Mouse (Mus musculus) thymus, postnatal 10 days (tissue): ENCODE data around the gene Ldlrad1.

Source experiments
- DNase-seq, 2 experiments: peaks; one replicate each; pipeline ENCODE4 v3.0.0; 2021; ENCODE audit warnings: low spot score in 2 of 2

Gene Ldlrad1

DNA sequence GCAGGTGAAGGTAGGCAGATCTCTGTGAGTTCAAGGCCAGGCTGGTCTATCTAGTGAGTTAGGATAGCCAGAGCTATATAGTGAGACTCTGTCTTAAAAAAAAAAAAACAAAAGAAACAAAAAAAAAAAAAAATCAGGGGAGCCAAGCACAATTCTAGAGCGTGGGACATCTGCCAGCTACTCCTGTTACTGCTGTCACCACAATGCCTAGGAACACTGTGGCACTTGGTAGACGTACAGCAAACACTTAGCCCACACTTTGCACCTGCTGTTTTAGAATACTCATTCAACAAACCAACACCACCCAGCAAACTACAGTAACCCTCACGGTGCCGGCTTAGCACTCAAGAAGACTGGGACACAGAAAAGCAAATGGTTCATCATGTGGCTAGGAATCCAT is 2.5 kb downstream of the Ldlrad1 start:
- no peak for DNase-seq

DNA sequence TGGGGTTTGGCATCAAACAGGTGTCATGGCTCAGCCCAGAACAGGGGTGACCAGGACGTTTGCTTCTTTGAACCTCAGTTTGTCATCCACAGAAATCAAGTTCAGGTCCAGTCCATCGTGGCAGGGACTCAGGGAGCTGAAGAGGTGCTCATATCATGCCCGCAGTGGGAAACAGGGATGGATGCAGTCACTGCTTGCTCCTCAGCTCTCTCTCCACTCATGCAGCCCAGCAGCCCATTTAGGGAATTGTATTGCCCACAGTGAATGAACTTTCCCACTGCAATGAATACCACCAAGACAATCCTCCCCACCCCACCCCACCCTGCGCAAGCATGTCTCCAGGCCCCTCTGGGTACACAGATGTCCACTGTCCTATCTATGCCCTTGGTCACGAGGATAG is 3.0 kb downstream of the Ldlrad1 start:
- DNase-seq: no peak

DNA sequence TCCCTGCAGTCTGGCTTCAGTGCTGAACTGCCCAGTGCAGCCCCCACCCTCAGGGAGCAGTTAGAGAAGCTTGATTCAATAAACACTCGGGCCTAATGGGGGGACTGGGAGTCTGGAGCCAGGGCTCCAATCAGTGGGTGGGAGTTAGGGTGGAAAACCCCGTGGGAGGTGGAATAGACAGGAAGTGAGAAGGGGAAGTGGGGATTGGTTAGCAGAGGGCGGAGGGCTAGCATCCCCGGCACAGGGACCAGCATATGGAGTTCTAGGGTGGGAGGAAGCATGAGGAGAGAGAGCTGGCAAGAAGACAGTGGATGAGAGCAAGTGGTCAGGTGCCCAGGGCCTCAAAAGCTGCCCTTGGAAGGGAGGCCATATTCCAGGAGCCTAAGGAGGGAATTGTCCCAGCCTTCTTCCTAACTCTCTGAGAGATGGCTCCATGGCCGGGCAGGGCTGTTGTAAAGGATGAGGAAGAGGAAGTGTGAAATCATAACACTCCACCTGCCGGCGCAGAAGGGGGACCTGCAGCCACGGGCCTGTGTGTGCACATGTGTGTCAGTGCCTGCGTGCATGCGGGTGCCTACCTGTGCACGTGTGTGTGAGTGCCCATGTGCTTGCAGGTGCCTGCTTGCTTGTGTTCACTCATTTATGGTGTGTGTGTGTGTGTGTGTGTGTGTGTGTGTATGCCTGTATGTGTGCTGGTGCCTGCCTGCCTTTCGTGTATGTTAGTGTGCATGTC is 4.5 kb downstream of the Ldlrad1 start:
- DNase-seq: no peak

DNA sequence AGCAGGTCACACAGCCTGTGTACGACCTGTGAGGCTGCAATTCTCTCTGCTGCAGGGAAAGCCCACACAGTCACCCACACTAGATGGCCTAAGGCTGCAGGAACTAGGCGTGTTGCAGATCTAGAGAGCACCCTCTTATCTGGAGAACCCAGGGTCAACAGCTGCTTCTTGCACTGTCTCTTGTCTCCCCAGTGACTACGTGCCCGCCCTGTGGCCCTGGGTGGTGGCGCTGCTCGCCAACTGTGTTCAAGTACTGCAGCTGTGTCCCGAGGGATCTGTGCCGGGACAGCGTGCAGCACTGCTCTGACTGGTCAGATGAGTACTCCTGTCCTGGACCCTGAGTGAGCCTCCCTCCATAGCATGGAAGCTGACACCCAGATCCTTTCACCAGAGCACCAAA is 8.6 kb downstream of the Ldlrad1 start:
- DNase-seq: no peak

DNA sequence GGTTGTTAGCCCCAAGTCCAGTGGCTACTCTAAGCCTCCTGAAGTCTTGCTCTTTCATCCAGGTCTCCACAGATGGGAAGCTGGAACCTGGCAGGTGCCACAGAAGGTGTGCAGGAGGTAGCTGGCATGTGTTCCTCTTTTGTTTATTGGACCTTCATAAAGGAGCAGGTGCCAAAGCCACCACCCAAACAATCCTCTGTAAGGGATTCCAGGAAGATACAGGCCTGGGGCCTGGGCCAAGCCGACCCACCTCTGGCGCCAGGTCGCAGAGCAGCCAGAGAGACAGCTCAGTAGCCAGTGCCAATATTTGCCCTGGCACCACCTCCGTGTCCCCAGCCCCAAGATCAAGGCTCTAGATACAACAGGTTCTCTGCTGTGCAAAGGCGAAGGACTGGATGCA is 12.5 kb downstream of the Ldlrad1 start:
- no peak for DNase-seq

DNA sequence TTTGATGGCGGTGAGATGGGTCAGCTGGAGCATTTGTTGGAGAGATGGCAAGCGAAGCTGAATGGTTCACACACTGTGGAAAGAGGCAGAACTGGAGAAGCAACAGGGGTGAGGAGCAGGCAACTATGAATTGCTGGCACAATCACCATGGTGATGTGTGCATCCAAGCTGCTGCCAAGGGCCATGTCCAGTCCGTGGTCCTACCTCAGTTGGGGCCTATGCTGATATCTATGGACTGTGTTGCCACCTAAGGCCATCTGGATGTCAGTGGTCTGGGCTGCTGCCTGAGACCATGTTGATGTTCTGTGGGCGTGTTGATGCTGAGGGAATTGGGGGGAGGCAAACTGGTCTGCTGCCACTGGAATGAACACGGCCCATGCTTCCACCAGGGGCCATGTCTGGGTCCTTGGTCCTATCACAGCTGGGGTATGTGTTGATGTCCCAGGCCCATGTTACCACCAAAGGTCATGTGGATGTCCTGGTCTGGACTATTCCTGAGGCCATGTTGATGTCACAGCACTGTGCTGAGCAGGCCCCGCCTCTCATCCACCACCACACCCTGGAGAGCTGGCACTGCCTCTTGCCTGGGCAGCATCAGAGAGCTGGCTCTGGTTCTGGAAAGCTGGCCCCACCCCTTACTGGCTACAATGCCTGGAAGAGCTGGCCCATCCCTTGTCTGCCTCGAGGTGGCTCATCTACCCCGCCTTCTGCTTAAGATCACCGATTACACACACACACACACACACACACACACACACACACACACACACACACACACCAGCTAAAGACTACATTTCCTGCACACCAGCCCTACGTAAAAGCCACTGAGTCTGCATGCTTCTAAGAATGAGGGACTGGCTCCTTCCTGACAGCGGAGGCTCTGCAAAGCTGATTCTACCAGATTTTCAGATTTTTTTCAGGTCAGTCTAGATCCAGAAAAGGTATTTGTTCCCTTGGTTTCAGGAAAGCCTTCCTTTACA is 14.5 kb downstream of the Ldlrad1 start:
- DNase-seq: no peak

DNA sequence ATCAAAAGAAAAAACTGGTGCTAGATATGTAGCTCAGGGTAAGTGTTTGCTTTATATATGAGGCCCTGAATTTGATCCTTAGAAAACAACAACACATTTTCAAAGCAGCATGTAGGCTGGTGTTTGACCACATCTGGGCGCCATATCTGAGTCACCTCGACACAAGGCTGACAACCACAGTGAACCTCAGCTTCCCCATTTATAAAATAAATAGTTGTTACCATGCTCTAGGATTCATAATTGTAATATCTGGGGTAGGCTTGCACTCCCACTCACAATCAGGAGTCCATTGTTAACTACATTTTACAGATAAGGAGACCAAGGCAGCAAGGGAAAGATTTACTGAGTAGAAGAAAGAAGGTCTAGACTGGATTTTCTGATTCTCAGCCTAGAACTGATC is 17.3 kb downstream of the Ldlrad1 start:
- no peak for DNase-seq

DNA sequence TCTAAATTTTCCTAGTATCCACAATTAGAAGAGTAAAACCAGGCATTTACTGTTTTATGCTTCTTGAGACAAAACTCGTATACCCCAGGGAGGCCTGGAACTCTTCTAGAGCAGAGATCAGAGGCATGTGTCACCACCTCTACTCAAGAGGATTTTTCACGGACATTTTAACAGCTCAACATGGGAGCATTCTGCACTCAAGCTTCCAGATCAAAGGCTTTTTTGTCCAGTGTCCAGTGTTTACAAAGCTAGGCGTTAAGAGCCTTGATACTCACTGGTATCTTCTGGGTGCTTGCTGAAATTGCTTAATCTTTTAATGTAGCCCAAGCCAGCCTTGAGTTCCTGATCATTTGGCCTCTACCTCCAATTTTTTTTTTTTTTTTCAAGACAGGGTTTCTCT is 23.2 kb downstream of the Ldlrad1 start:
- DNase-seq: no peak

DNA sequence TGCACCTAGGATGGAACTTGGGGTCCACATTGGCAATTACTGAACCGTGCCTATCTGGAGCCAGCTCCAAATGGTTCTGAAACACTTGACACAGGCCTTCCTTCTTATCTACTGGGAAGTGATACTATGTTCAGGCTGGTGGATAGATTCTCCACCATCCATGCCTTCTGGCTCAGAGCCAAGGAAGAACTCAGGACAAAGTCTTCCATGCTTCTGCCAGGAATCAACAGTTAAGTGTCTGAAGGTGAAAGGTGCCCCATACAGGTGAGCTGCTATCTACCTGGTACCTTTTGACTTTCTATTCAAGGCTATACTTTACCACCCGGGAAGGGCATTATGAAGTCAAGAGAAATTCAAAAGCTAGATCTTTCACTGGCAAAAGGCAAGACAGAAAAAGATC is 29.3 kb downstream of the Ldlrad1 start:
- DNase-seq: no peak

DNA sequence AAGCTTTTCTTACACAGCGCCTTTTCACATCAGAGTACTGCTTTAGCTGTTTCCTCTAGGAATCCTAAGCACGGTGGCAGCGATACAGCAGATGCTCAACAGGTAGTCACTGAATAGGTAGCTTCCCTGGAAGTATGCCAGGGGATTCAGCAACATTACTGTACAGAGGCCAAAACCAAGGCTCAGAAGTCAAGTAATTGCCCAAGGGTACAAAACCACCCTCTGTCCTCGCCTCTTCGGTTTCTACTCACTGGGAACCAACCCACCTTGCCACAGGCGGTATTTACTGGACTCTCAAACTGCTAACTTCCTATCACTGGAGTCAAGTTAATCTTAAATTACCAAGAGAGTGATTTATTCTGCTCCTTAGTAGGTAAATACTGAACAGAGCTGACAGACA is 31.2 kb downstream of the Ldlrad1 start:
- no peak for DNase-seq

DNA sequence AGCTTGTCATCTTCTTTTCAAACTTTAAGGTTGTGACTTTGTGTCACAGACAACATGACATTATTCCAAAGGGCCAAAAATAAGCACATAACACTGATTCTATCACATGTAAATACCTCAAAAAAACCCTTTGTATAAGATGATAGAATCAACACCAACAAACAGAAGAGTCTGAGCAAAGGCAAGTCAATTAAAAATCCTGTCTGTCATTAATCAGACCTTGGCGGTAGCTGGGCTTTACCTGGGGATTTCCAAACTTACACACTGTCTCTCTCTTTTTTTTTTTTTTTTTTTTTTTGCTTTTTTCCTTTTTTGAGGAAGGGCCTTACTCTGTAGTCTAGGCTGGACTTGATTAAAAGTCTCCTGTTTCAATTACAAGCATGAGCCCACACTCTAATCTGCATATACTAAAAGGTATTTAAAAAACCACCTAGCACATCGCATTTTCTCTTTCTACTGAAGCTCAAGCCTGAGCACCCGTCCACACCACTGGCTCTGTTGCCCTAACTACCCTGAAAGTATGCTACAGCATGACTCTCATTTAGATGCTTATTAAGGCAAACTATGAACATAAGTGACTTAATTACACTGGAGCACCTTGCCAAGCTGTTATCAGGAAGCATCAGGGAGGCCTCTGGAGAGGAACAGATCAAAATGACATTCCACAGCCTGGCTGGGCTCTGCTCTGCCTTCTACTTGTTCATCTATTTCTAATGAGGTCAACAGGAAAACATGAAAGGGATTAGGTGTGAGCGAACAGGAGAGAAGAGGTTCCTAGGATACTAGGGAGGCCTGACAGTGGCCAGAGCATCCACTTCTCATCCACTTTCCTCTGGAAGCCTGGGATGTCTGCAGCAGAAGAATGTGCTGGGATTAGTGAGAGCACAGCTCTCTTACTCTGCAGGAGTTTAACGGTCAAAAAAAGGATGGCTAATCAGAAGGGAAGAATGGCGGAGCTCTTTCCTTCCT is 34.7 kb downstream of the Ldlrad1 start:
- DNase-seq: no peak

DNA sequence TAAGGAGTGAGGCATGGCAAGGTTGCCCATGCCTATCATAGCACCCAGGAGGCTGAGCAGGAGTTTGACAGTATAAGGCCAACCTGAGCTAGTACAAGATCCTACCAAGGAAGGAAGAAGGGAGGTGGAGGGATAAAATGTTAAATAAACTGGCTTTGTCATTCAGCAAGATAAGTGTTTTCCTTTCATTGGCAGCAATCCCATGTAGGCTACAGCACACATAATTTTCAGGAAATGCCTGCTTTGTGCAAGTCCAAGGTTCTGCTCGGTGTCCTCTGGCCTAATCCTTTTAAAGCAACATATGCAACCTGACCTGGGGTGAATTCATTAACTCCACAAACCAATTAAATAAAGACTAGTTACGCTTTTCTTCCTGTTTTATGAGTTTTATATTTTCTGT is 36.4 kb downstream of the Ldlrad1 start:
- no peak for DNase-seq

DNA sequence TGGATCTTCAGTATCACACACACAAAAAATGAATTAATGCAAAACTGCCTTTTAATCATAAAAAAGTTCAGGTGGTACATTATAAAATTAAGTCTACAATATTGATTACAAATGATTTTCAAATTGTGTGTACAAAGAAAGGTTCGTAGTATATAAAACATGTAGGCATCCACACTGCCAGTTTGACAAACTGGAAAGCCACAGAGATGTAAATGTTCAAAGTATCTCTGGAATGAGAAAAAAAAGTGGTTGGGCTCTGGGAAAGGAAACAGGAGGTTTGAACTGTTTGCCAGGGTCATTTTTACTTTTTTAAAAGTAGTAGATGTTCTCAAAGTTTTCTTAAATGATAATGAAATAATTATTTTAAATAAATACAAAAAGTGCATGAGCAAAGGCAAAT is 37.1 kb downstream of the Ldlrad1 start:
- no peak for DNase-seq

DNA sequence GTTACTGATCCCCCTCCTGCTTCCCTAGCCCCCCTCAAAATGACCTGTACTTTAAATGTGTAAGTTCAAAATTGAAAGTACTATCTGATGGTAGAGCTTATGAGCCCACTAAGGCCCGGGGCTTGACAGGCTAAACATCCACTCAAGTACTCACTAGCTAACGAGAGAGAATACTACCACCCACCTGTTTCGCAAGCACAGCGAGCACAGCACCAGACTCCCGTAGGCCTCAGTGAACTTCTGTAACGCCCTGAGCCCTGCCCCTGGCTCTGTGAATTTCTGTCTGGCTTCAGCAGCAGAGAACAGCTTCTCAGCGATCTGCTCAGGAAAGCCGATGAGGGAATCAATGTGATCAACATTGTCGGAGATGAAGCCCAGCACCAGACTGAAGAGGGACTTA is 38.1 kb downstream of the Ldlrad1 start:
- DNase-seq: no peak

DNA sequence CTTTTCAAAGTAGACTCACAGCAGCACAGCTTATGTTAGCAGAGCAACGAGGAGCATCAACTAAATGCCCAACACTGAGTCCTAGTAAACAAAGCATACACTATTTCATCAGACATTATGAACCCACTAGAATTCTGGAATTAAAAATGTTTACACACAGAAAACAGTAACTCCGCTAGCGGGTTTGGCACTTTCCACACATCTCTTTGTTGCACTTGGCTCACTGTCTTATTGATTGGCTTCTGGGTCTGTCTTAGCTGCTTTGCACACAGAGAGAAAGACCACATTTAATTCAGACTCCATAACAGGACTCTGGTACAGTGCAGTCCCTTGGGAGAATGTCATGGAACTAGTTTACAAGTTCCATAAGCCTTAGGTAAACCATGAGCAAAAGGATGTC is 39.1 kb downstream of the Ldlrad1 start:
- no peak for DNase-seq

DNA sequence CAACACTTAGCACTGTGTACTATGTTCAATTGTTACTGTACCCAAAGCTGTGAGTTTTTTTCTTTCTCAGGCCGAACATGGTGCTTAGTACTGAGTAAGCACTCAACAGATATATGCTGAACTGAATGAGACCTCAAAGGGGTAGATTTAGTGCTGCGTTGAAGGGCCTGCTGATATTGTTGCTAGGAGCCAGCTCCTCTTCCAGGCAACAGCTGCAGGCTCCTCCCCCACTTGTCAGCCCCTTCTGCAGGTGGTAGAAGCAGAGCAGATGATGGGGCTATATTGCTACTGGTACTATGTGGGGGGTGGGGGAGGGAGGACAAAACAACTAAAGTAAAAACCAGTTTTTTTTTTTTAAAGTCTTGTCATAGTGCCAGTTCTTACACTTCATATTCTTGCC is 40.5 kb downstream of the Ldlrad1 start:
- peak; percentile 77 to 85 for DNase-seq

DNA sequence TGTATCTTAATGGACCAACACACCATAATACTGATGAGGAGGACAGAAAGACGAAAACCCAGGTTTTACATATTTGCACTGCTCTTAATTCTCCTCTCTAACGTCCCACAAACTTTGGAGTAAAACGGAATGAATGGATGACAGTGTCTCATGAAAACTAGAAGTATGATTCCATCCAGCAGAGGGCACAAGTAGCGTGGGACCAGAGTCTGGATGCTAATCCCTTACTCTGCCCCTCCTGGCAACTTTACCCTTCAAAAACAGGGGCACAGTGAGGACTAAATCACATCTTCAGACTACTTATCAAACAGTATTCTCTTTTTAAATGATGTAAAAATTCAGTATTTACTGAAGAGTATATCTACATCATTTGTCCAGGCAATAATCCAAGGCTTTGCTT is 41.5 kb downstream of the Ldlrad1 start:
- peak; percentile 28 to 71 for DNase-seq

DNA sequence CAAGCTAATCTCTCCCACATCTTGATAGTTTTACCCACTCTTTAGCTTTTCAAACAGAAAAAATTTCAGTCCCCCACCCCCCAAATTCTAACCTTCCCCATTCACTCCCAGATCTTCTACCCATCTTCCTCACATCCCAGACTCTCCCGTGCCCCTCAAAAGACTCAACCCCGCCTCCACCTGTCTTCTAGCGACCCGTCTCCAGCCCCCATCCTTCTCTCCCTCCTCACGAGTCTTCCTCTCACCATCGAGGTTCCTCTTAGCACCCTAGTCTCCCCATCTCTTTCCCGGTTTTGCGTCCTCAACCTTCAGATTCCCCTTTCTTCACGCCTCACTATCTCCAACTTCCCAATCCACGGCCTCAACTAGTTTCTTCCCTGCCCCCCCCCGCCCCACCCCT is 43.5 kb downstream of the Ldlrad1 start:
- DNase-seq: peak in 1 of 2 experiments; percentile 28

DNA sequence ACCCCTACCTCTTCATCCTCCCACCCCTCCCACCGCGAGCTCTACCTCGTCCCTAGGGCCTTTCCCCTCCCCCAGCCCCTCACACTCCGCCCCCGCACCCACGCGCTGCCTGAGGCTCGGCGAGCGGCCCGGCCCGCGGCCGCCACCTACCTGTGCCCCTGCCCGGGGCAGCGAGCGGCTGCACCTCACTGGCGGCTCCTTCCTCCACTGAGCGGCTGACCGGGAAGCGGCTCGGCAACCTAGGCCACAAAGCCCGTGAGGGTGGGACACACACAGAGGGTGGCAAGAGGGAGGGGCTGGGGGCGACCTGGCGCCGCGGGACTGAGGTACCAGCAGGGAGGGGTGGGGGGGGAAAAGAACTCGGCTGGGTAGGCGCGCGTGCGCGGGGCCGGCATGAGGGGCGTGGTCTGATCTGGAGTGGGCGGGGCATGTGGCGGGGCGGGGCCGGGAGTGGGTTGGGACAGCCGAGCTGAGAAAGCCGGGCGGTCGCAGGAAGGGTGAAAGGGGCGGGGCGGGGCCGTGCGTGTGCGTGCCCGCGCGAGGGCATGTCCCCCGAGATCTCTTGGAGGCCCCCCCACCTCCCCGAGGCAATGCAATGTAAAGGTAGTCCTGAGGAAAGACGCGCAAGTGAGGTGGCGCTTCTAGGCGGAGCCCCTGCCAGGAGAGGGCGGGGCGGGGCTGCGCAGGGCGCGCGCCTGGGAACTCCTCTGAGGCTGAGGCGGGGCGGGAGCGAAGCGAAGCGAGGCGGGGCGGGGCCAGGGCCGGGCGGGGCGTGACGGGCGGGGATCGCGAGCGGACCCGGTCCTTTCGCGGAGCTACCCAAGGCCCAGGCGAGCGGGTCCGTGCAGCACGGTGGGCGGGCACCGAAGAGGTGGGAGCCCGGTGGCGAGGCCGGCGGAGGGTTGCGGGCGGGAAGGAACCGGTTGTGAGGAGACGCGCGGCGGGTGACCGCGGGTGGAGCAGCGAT is 44.4 kb downstream of the Ldlrad1 start, which contains the start of the genes Lrrc42 and Hspb11:
Lrrc42 (minus strand) TSS at position 408 of the 967 bp plus-strand sequence.
Hspb11 (plus strand) TSS at position 469 of the 967 bp plus-strand sequence.
- peak; percentile 97 to 98 for DNase-seq

DNA sequence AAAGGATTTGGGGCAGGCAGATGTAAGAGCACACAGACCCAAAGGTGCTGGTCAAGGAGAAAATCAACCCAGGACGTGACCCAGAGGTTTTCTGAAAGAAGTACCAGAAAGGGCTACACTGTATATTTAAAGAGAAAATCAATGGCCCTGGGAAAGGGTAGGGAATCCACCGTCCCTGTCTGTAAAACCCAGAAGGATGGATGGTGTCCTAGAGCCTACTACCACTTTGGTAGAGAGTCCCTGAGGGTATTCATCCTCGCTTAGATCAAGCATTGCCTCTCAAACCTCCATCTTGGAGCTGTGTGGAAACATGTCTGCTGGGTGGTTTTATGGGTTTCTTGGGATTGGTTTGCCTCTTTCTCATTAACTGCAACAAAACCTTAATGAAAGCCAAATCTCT is 45.4 kb downstream of the Ldlrad1 start:
- DNase-seq: no peak
